Mouse (Mus musculus) central nervous system, embryonic 11.5 days (tissue): Measurements from ENCODE around the gene Olfr655. TPM values are rescaled to one million over a fixed set of nuclear protein-coding genes. Genes with fewer than 3 reads are reported as not detected.

Experiments
- polyA plus RNA-seq: library from polyadenylated mRNA; depleted of rRNA; stranded (reverse); fragments of >200 nt; gene quantifications from 2 replicates; pipeline ENCODE4 v1.2.3, GENCODE M21; 2012; rRNA removed

The Olfr655 gene
- polyA plus RNA-seq: not detected in 2 replicates

GRCm38 (mm10) chr7:104601679-104602078, at the start of gene Olfr655:
Olfr655 (minus strand) TSS chr7:104601779.

GRCm38 (mm10) chr7:104646841-104647482, 45.4 kb upstream of the Olfr655 start, which contains the start of gene Olfr658:
Olfr658 (minus strand) TSS chr7:104647305.

GRCm38 (mm10) chr7:104624494-104624893, 22.9 kb upstream of the Olfr655 start, which contains the start of gene Olfr657:
Olfr657 (plus strand) TSS chr7:104624794.

GRCm38 (mm10) chr7:104613655-104614054, 12.1 kb upstream of the Olfr655 start, which contains the start of gene Olfr656:
Olfr656 (plus strand) TSS chr7:104613955.

GRCm38 (mm10) chr7:104586725-104587124, 14.9 kb downstream of the Olfr655 start, which contains the start of gene Olfr654:
Olfr654 (plus strand) TSS chr7:104587025.

GRCm38 (mm10) chr7:104577014-104577413, 24.6 kb downstream of the Olfr655 start, which contains the start of gene Olfr653:
Olfr653 (plus strand) TSS chr7:104577314.

GRCm38 (mm10) chr7:104560601-104561000, 41.0 kb downstream of the Olfr655 start, which contains the start of gene Olfr652:
Olfr652 (plus strand) TSS chr7:104560901.

GRCm38 (mm10) chr7:104549833-104550232, 51.7 kb downstream of the Olfr655 start, which contains the start of gene Olfr651:
Olfr651 (plus strand) TSS chr7:104550133.

Other genes starting within 250 kb of the Olfr655 start
- 2.3 and 3.8 TPM in 2 replicates for gene Trim12c, start 248.4 kb downstream of the Olfr655 start, polyA plus RNA-seq
- 0.01 and 0.04 TPM in 2 replicates for gene Trim30b, start 231.9 kb downstream of the Olfr655 start, polyA plus RNA-seq
- 0.04 and 0.09 TPM in 2 replicates for gene Trim30c, start 200.9 kb downstream of the Olfr655 start, polyA plus RNA-seq
- 0.52 and 0.99 TPM in 2 replicates for gene Trim30a, start 136.6 kb downstream of the Olfr655 start, polyA plus RNA-seq
- 0.11 and 0.26 TPM in 2 replicates for gene Trim30d, start 93.9 kb downstream of the Olfr655 start, polyA plus RNA-seq
- not detected in 2 replicates for gene Olfr651, start 51.6 kb downstream of the Olfr655 start, polyA plus RNA-seq
- gene Olfr652, start 40.9 kb downstream of the Olfr655 start, polyA plus RNA-seq: not detected in 2 replicates
- not detected in 2 replicates for gene Olfr653, start 24.5 kb downstream of the Olfr655 start, polyA plus RNA-seq
- gene Olfr654, start 14.8 kb downstream of the Olfr655 start, polyA plus RNA-seq: not detected in 2 replicates
- gene Olfr656, start 12.2 kb upstream of the Olfr655 start, polyA plus RNA-seq: not detected in 2 replicates
- not detected in 2 replicates for gene Olfr657, start 23.0 kb upstream of the Olfr655 start, polyA plus RNA-seq
- 0.05 and 0.09 TPM in 2 replicates for gene Olfr658, start 45.5 kb upstream of the Olfr655 start, polyA plus RNA-seq
- gene Olfr659, start 65.0 kb upstream of the Olfr655 start, polyA plus RNA-seq: not detected in 2 replicates
- not detected in 2 replicates for gene Olfr661, start 84.7 kb upstream of the Olfr655 start, polyA plus RNA-seq
- not detected in 2 replicates for gene Usp17le, start 175.7 kb upstream of the Olfr655 start, polyA plus RNA-seq
- not detected in 2 replicates for gene Usp17lb, start 240.8 kb upstream of the Olfr655 start, polyA plus RNA-seq